Mouse (Mus musculus): ENCODE data around the gene 2610001J05Rik. TPM values are rescaled to one million over a fixed set of nuclear protein-coding genes. Genes with fewer than 3 reads are reported as not detected.

The 2610001J05Rik gene
- polyA plus RNA-seq, 1 experiment: 36.8 TPM

DNA sequence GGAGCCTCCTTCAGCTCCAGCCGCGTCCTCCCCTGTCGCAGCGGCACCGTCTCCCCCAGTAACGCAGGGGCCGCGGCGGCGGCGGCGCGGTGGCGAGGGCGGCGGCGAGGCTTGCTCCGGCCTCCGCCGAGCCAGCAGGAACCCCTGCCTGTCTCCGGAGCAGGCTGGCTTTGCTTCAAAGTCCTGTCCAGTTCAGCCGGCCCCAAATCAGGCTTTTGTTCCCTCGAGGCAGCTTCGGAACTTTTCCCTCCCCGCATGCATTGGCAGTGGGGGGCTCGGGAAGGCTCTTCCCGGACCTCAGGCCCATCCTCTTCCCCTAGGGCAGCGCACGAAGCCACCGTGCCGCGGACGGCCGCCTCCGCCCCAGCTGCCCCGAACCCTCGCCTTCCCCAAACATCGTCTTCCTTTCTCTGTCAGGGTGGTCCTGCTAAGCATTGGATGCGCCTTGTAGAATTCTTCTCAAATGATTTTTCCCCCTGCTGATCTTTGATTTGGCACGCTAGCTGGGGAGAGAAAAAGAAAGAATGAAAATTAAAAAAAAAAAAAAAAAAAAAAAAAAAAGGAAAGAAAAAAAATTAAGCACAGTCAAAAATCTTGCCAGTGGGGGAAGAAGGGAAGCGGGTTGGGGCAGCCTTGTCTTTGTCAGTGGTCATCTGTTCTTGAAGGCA, 32.5 kb downstream of the 2610001J05Rik start:
- no peak for TF ChIP-seq GATA1 (IDR thresholded peaks at IDR 0.05; ENCODE audit: low read length)

DNA sequence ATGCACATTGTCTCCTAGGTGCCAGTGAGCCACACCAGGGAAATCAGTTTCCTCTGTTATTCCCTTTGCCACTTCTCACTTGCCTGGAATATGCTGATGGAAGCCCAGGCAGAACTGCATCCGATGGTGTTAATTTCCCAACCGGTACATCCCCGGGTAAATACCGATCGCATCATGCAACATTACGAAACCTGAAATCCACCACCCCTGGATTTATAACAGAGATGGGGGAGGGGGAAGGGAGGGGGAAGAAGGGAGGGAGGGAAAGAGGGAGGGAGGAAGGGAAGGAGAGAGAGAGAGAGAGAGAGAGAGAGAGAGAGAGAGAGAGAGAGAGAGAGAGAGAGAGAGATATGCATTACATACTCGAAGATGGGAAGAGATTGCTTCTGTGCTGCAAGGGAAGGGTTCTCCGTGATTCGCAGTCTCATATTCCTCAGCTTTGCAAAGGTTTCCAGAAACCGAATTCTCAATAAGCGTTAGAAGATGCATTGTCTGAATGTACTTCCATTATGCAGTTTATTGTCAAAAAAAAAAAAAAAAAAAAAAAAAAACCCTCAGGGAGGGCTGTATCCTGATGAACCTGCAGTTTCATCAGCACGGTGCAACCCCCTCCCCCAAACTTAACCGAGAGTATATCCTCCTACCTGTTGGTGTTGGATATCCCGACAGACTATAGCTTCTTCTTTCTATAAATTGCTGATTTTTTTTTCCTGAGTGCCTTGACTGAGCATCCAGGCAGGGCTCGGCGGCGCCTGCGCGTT, 33.2 kb downstream of the 2610001J05Rik start:
- no peak for TF ChIP-seq GATA1 (IDR thresholded peaks at IDR 0.05; ENCODE audit: low read length)

DNA sequence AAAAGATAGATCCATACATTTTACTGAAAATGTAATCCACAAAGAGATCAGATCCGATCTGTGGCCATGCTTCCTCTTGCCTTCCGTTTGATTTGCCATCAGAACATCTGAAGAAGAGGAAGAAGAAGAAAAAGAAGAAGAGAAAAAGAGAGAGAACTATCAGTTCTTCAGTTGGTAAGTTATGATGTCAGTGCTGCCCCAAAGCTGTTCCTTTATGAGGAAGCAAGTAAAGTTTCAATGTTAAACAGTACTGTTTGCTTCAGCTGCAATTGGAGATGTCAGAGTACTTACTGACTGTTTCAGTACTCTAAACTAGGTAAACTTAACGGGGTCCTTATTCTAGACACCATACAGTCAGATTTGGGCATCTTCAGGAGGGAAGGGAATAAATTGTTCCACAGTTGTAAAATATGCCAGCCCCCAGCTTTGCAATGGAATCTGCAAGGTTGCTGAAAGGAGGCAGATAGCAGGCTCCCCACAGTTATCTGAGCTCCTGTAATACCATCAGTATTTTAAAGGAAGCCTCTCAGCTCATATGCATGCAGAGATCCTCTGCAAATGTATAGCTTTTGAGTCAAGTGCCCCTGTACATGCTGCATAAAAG, 34.2 kb downstream of the 2610001J05Rik start:
- TF ChIP-seq GATA1 (IDR thresholded peaks at IDR 0.05; ENCODE audit: low read length): no peak

DNA sequence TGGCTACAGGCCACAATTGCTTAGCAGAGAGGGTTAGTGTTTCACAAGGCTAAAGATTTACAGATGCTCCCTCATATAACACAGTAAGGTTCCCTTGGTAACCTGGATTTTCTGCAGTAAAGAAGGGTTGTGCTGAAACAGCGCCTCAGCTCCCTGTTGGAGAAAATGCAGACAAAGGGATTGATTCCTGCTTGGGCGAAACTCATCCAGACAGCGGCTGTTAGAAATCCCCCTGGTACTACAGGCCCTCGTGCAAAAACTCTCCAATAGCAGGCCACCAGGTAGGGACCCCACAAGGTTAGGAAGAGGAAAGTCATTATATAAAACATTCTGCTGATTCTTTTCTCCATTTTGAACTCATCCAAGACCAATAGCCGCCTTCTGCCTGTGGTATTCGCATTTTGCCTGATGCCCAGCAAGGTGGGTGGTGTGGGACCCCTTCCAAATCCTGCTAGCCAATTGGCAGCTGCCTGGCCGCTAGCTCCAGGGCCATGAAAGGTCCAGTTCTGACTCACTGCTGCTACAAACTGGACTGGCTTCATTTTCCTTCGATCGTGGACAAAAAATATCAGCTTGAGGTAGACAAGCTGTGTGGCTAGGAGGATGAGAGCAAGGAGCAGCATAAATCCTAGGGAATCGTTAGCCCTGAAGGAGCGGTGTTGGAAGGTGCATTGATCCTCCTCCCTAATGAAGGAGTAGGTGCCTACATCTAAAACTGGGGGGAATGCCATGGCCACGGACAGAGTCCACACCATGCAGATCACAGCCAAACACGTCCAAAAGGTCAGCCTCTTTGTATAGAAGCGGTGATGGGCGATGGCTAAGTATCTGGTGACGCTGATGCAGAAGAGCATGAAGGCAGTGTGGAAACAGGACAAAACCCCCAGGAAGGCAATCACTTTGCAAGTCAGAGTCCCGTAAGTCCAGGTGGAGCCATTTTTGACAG, 35.3 kb downstream of the 2610001J05Rik start:
- TF ChIP-seq GATA1 (IDR thresholded peaks at IDR 0.05; ENCODE audit: low read length): no peak

DNA sequence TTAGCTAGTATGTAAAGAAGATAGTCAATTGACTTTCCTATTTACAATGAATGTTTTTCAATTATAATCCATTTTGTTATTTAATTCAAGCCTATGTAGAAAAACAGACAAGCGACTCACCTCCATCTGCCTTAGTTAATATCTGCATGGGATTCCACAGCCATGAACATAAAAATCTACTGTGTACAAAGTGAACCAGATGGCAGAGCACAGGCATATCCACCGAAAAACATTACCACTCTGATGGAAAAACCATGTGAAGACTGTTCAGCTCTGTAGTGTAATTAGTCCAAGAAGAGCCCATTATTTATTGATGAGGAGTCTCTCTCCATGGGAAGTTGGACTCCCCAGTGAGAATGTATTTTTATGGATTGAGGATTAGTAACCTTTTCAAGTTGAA, 38.5 kb downstream of the 2610001J05Rik start:
- TF ChIP-seq GATA1 (IDR thresholded peaks at IDR 0.05; ENCODE audit: low read length): no peak

DNA sequence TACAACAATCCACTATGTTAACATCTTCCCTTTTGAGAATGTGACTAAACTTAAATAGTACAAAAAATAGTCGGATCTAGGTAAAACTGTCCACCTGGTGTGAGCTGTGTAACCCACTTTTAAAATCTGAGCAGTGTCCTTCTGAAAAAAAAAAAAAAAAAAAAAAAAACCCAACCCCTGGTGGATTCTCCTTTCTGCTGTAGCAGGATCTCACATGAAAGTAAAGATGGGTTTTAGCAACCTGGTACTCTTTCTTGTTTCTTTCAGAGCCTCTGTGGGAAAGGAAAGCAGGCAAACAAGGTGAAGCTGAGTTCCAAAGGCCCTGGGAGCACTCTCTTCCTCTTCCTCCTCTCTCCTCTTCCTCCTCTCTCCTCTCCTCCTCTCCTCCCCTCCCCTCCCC, 42.4 kb downstream of the 2610001J05Rik start:
- TF ChIP-seq GATA1 (IDR thresholded peaks at IDR 0.05; ENCODE audit: low read length): no peak

Other genes starting within 250 kb of the 2610001J05Rik start
- gene Bmt2, start 193.6 kb downstream of the 2610001J05Rik start, polyA plus RNA-seq (2012): 2.8 and 4.3 TPM in 2 replicates
- gene Gpr85, start 31.6 kb downstream of the 2610001J05Rik start, polyA plus RNA-seq (2012): not detected in 2 replicates

Data from G1E-ER4 (cell line).